In the genomic region with DNA sequence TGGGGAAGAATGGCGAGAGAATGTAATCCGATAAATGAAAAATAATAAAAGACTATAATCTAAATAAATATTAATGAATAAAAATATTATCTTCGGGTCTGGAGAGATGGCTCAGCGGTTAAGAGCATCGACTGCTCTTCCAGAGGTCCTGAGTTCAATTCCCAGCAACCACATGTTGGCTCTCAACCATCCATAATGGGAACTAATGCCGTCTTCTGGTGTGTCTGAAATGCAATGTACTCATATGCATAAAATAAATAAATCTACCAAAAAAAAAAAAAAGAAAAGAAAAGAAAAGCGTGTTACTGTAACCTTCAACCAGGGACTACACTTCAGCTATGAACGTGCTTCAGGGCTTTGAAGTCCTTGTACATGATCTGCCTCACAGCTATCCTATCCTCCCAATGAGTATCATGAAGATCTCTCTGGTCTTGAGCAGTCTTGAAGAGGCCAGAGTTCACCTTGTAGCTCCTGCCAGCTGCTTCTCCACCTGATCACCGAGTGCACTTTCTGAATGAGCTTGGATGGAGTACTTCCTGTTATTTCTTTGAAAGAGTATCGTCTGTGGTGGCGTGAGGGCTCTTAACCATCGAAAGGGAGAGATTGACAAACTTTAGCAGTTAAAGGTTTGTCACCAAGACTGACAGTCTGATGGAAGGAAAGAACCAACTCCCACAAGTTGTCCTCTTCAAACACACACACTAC, we compare ENCODE assay signal across 8 mouse cellular contexts. TPM values are rescaled to one million over a fixed set of nuclear protein-coding genes. Genes with fewer than 3 reads are reported as not detected.
DNase-seq lines count a peak whose midpoint lies in the region; ATAC-seq lines count a peak whose summit lies in the region.

A gene (minus strand): TSS at position 118 of the 705 bp plus-strand sequence.

- DNase-seq in frontal cortex, adult 2 months (ENCODE audit: extremely low spot score in 1 of 2, low spot score in 1 of 2): no peak
- DNase-seq in hindbrain, embryonic 14.5 days (ENCODE audit: low spot score): no peak
- DNase-seq in spleen, postnatal 4 days (ENCODE audit: low spot score in 2 of 2): no peak

- H3K4me3 ChIP-seq in forebrain, embryonic 15.5 days: peak within 1 kb of the TSS; percentile 54
- peak within 1 kb of the TSS; percentile 82 for H3K4me3 ChIP-seq in hindbrain, embryonic 14.5 days (replicated peaks; ENCODE audit: low read length)
- H3K4me3 ChIP-seq in liver, embryonic 16.5 days (ENCODE audit: low read depth, low read length): peak within 1 kb of the TSS; percentile 82
- H3K4me3 ChIP-seq in neural tube, embryonic 14.5 days (ENCODE audit: low read depth, low read length): peak within 1 kb of the TSS; percentile 68

- ATAC-seq in frontal cortex, adult (ENCODE audit: low TSS enrichment): no peak
- ATAC-seq in activated CD4-positive, CD25-positive, alpha-beta regulatory T cell, adult 4 months: no peak
- ATAC-seq in forebrain, embryonic 15.5 days (replicated peaks): peak; percentile 28
- ATAC-seq in hindbrain, embryonic 14.5 days (ENCODE audit: low FRiP score): peak; percentile 35; the same call in 1 of the 2 replicates
- no peak for ATAC-seq in liver, embryonic 16.5 days (ENCODE audit: low read depth)
- ATAC-seq in neural tube, embryonic 14.5 days (ENCODE audit: low read depth): peak; percentile 26; the same call in 1 of the 2 replicates

- no peaks in the 10 kb centered on the region for H3K27me3 ChIP-seq in forebrain, embryonic 15.5 days
- H3K27me3 ChIP-seq in hindbrain, embryonic 14.5 days (ENCODE audit: control insufficient read depth, insufficient read depth, low read length): no peaks in the 10 kb centered on the region; the same call in 1 of the 2 replicates
- H3K27me3 ChIP-seq in liver, embryonic 16.5 days (ENCODE audit: control insufficient read depth, insufficient read depth, low read depth, low read length): no peaks in the 10 kb centered on the region
- no peaks in the 10 kb centered on the region for H3K27me3 ChIP-seq in neural tube, embryonic 14.5 days (ENCODE audit: control insufficient read depth, insufficient read depth, low read length)

- WGBS in forebrain, embryonic 15.5 days: 54% methylated on average over 12 of the region's 12 CpGs
- 56% methylated on average over 12 of the region's 12 CpGs for WGBS in hindbrain, embryonic 14.5 days
- 34% methylated on average over 12 of the region's 12 CpGs for WGBS in liver, embryonic 16.5 days (ENCODE audit: insufficient replicate concordance)
- WGBS in neural tube, embryonic 14.5 days: 54% methylated on average over 12 of the region's 12 CpGs

- peak within 1 kb of the TSS; percentile 79 for H3K4me2 ChIP-seq in forebrain, embryonic 15.5 days (replicated peaks)
- peak within 1 kb of the TSS; percentile 87 for H3K4me2 ChIP-seq in hindbrain, embryonic 14.5 days (replicated peaks)
- H3K4me2 ChIP-seq in liver, embryonic 16.5 days (ENCODE audit: low read depth, low read length): peak within 1 kb of the TSS; percentile 86
- H3K4me2 ChIP-seq in neural tube, embryonic 14.5 days (ENCODE audit: low read depth, low read length): peak within 1 kb of the TSS; percentile 63

- H3K27ac ChIP-seq in forebrain, embryonic 15.5 days (replicated peaks): peak within 1 kb of the TSS; percentile 91
- peak within 1 kb of the TSS; percentile 90 for H3K27ac ChIP-seq in hindbrain, embryonic 14.5 days
- peak within 1 kb of the TSS; percentile 92 for H3K27ac ChIP-seq in liver, embryonic 16.5 days (ENCODE audit: low read length)
- peak within 1 kb of the TSS; percentile 80 for H3K27ac ChIP-seq in neural tube, embryonic 14.5 days (ENCODE audit: low read depth, low read length)

- H3K9ac ChIP-seq in forebrain, embryonic 15.5 days (replicated peaks): peak within 1 kb of the TSS; percentile 65
- H3K9ac ChIP-seq in hindbrain, embryonic 14.5 days: peak within 1 kb of the TSS; percentile 88
- peak within 1 kb of the TSS; percentile 94 for H3K9ac ChIP-seq in liver, embryonic 16.5 days (ENCODE audit: low read depth, low read length)
- peak within 1 kb of the TSS; percentile 86 for H3K9ac ChIP-seq in neural tube, embryonic 14.5 days (replicated peaks; ENCODE audit: low read depth, low read length)

- peaks cover 14% of the 10 kb centered on the region for H3K4me1 ChIP-seq in forebrain, embryonic 15.5 days
- peaks cover 13% of the 10 kb centered on the region for H3K4me1 ChIP-seq in hindbrain, embryonic 14.5 days (replicated peaks; ENCODE audit: control insufficient read depth, insufficient read depth, low read length)
- H3K4me1 ChIP-seq in liver, embryonic 16.5 days (ENCODE audit: control insufficient read depth, low read depth, low read length): peaks cover 10% of the 10 kb centered on the region
- peaks cover 7% of the 10 kb centered on the region; the same call in 1 of the 2 replicates for H3K4me1 ChIP-seq in neural tube, embryonic 14.5 days (ENCODE audit: control insufficient read depth, insufficient read depth, low read length)

- H3K36me3 ChIP-seq in forebrain, embryonic 15.5 days: peaks cover 8% of the 10 kb centered on the region; the same call in 1 of the 2 replicates
- H3K36me3 ChIP-seq in hindbrain, embryonic 14.5 days (replicated peaks; ENCODE audit: control insufficient read depth, insufficient read depth): peaks cover 7% of the 10 kb centered on the region
- H3K36me3 ChIP-seq in liver, embryonic 16.5 days (ENCODE audit: control insufficient read depth, insufficient read depth): peaks cover 6% of the 10 kb centered on the region
- H3K36me3 ChIP-seq in neural tube, embryonic 14.5 days (ENCODE audit: control insufficient read depth, insufficient read depth, low read length): peaks cover 3% of the 10 kb centered on the region

- H3K9me3 ChIP-seq in forebrain, embryonic 15.5 days: no peaks in the 10 kb centered on the region
- no peaks in the 10 kb centered on the region for H3K9me3 ChIP-seq in hindbrain, embryonic 14.5 days (ENCODE audit: control insufficient read depth, low read length)
- H3K9me3 ChIP-seq in liver, embryonic 16.5 days (replicated peaks; ENCODE audit: control insufficient read depth, low read length): no peaks in the 10 kb centered on the region
- H3K9me3 ChIP-seq in neural tube, embryonic 14.5 days (ENCODE audit: control insufficient read depth, low read length): no peaks in the 10 kb centered on the region

RNA-seq across cellular contexts. Expression of the gene that starts here (rescaled TPM):
- 78.2 and 85.2 TPM in 2 replicates for polyA plus RNA-seq in frontal cortex, adult 2 months (2012; rRNA removed)
- 100 to 1,000 TPM; 221 to 249 TPM for polyA plus RNA-seq in activated CD4-positive, CD25-positive, alpha-beta regulatory T cell, adult 4 months (2017; shearing (Covaris generic))
- 499 and 509 TPM in 2 replicates for polyA plus RNA-seq in forebrain, embryonic 15.5 days (2015; fragmentation: Nextera tagmentation; extraction: Ambion mirVana)
- polyA plus RNA-seq in hindbrain, embryonic 14.5 days (2014; fragmentation: Nextera tagmentation; extraction: Ambion mirVana): 436 and 439 TPM in 2 replicates
- 119 and 127 TPM in 2 replicates for polyA plus RNA-seq in liver, embryonic 16.5 days (2015; fragmentation: Nextera tagmentation; extraction: Ambion mirVana)
- polyA plus RNA-seq in neural tube, embryonic 14.5 days (2014; fragmentation: Nextera tagmentation; extraction: Ambion mirVana): 445 and 473 TPM in 2 replicates

Comparison
In these comparisons a context has a peak if more than half of its experiments do, and no peak if none do; other contexts are left out.
1. ATAC-seq: peak in forebrain, embryonic 15.5 days (single experiment), hindbrain, embryonic 14.5 days (single experiment) and neural tube, embryonic 14.5 days (single experiment); none in frontal cortex, adult (single experiment), activated CD4-positive, CD25-positive, alpha-beta regulatory T cell, adult 4 months (single experiment) and liver, embryonic 16.5 days (single experiment).
2. Peak in every context shown above with its lines, with median percentiles within 50 percentile points of each other: H3K27ac ChIP-seq, H3K4me2 ChIP-seq, H3K4me3 ChIP-seq and H3K9ac ChIP-seq.